Mouse (Mus musculus) E14TG2a.4 (cell line): ENCODE data around the gene Htra3.

Source experiments
- CTCF ChIP-seq: conservative IDR thresholded peaks from 2 replicates; pipeline ENCODE4 v1.5.1; 2014; ENCODE audit warnings: low read length
- NANOG ChIP-seq: IDR thresholded peaks from 2 replicates; pipeline ENCODE4 v1.6.1; 2014; ENCODE audit warnings: borderline replicate concordance, low read length, mixed read lengths

DNA sequence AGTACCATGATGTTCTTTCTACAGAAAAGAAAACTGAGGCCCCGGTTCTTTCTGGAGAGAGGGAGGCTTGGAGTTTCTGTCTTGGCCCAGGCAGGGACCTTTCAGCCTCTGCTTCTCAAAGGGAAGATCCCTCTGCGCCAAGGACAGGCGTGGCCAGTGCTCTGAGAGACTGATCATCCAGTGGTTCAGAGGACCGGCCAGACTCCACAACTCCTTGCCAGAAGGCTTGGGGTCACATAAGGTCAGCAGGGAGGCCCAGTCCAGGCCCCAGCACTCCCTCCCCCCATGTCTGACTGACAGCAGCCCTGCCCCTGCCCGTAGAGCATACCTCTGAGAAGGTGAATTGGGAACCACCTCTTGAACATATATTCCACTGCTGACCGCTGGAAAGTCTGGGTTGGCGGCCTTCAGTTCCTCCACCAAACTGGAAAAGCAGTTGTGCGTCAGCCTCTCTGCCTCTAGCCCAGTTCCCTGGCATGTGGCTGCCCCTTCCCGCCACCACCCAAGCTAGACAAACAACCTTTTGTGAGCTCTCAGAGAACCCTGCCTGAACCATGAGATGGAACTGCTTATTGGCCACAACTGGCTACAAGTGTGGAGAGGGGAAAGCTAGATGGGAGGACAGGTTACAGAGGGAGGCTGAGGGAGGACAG lies 25.7 kb downstream of the Htra3 start:
- TF ChIP-seq CTCF (no peak), NANOG (no peak)
